Mouse (Mus musculus) yolk sac, embryonic 10.5 days (tissue): Measurements from ENCODE around the gene Tfec.

Experiments
- DNase-seq: peaks from one replicate; pipeline ENCODE4 v3.0.0-alpha.2; 2017; ENCODE audit warnings: low spot score

Gene Tfec

DNA sequence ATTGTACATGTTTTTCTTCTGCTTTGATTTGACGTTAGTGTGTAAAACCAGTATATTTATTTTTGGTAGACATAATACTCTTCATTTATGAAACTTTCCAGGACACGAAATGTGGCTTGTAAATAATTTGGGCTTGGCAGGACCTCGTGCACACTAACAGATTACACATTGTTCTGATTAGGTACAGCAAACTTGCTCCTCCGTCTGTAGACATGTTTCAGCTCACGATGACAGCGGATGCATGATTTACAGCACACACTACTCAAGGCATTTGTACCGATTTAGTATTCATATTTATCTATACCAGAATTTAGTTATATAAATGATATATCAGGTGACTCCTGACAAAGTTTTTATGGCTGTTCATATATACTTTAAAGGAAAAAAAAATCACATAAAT, 104.2 kb downstream of the Tfec start:
- no peak for DNase-seq

GRCm38 (mm10) chr6:16785166-16785565, 113.1 kb downstream of the Tfec start:
- no peak for DNase-seq
